Mouse (Mus musculus): ENCODE data around the gene Cldnd2. TPM values are rescaled to one million over a fixed set of nuclear protein-coding genes. Genes with fewer than 3 reads are reported as not detected.

The Cldnd2 gene
- total RNA-seq, 2 experiments from 2014 or later, result not detected

DNA sequence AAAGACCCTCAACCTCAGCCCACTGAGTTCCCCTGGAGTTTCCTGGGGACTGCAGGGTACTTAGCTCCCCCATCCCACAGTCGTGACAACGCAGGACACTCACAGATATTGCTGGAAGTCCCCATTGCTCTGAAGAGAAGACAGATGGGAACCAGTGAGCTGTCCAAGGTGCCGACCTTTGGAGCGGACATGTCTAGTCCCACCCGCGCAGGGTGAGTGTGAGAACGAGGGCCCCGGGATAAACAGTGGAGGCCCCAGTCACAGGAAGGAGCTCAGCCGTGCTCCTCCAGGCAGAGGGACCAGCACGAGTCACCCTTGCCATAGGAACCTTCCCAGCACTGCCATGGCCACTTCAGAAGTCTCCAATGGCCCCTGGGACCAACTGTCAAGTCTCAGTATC lies 42.7 kb downstream of the Cldnd2 start:
- intact Hi-C loops (cut with DNase I), result loop anchor here (10.0 kb wide), 1 partner anchor 168 kb away; the partner anchor contains the start of gene Zfp715
- DNase-seq (ENCODE audit: low spot score in 2 of 2), result no peak

GRCm38 (mm10) chr7:43488646-43489045 lies 48.1 kb downstream of the Cldnd2 start:
- DNase-seq (ENCODE audit: low spot score in 2 of 2), result peak; percentile 53 to 63
- intact Hi-C loops (cut with DNase I), result loop anchor here (5.0 to 10.0 kb wide), 2 partner anchors 74 to 174 kb away; partner anchors contain the start of genes Zfp658 and Zfp715

- DNase-seq (ENCODE audit: low spot score in 2 of 2), result peak in 1 of 2 experiments; percentile 32
- intact Hi-C loops (cut with DNase I), result loop anchor here (5.0 to 10.0 kb wide), 2 partner anchors 73 to 175 kb away; partner anchors contain the start of genes Zfp658 and Zfp715
Observed at GRCm38 (mm10) chr7:43489631-43490125, 49.1 kb downstream of the Cldnd2 start, which contains the start of gene Iglon5. Gene Iglon5, minus strand, starts transcription at chr7:43490075.

DNA sequence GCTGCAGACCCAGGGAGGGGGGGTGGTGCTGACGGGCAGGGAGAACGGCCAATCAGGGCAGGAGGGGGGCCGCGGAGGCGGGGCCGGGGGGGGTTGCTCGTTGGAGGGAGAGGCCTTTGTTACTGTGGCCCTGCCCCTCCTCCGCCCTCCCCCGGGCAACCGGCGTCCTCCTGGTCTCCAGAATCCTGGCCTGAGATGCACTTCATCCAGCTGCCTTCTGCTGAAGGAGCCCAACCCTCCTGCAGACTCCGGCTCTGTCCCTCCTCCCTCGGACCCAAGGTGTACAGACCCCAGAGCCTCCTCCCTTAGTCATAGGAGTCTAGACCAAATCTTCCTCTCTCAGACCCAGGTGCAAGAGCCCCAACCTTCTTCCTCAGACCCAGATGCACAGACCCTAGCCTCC lies 49.6 kb downstream of the Cldnd2 start:
- DNase-seq (ENCODE audit: low spot score in 2 of 2), result peak; percentile 70 to 79

GRCm38 (mm10) chr7:43490861-43491260 lies 50.3 kb downstream of the Cldnd2 start:
- no peak for DNase-seq (ENCODE audit: low spot score in 2 of 2)
- intact Hi-C loops (cut with DNase I), result no loop called here

More for the DNA sequence above, 49.6 kb downstream of the Cldnd2 start:
- intact Hi-C loops (cut with DNase I), result no loop called here

Small RNA genes within 50 kb of the gene (microRNA-seq; reads per million reads assigned to microRNA genes)
- not detected for gene Mir7051

Other genes starting within 250 kb of the Cldnd2 start
- 10 to 100 TPM; 18.5 to 23.6 TPM for gene Zfp715, start 127.5 kb upstream of the Cldnd2 start, total RNA-seq (2021)
- gene Siglecf, start 89.4 kb upstream of the Cldnd2 start, total RNA-seq (2021), result under 1 TPM; 0.36 to 0.72 TPM
- gene Siglecg, start 32.6 kb upstream of the Cldnd2 start, total RNA-seq (2021), result not detected
- not detected for gene Lim2, start 13.1 kb upstream of the Cldnd2 start, total RNA-seq (2021)
- not detected for gene Nkg7, start 3.7 kb upstream of the Cldnd2 start, total RNA-seq (2021)
- 10 to 100 TPM; 50.8 to 60.6 TPM for gene Etfb, start 3.3 kb downstream of the Cldnd2 start, total RNA-seq (2021)
- gene Gm45233, start 3.3 kb downstream of the Cldnd2 start, total RNA-seq (2021), result 1 to 10 TPM in 1 of 2 experiments, not detected in 1; 1.7 TPM
- 1 to 10 TPM; 2.2 to 2.6 TPM for gene Vsig10l, start 22.4 kb downstream of the Cldnd2 start, total RNA-seq (2021)
- 10 to 100 TPM; 27.3 to 28.1 TPM for gene Iglon5, start 49.3 kb downstream of the Cldnd2 start, total RNA-seq (2021)
- gene 4931406B18Rik, start 65.2 kb downstream of the Cldnd2 start, total RNA-seq (2021), result not detected
- gene Cd33, start 103.6 kb downstream of the Cldnd2 start, total RNA-seq (2021), result 1 to 10 TPM; 3.1 to 3.8 TPM
- gene Zfp658, start 121.5 kb downstream of the Cldnd2 start, total RNA-seq (2021), result 1 to 10 TPM; 4.0 to 4.6 TPM
- 10 to 100 TPM; 18.7 to 19.1 TPM for gene Zfp719, start 138.8 kb downstream of the Cldnd2 start, total RNA-seq (2021)
- gene Zfp819, start 166.4 kb downstream of the Cldnd2 start, total RNA-seq (2021), result under 1 TPM in 1 of 2 experiments, not detected in 1; 0.43 TPM
- not detected for gene Ceacam18, start 193.9 kb downstream of the Cldnd2 start, total RNA-seq (2021)
- gene Siglece, start 219.4 kb downstream of the Cldnd2 start, total RNA-seq (2021), result 1 to 10 TPM in 1 of 2 experiments, under 1 TPM in 1; 1.00 to 1.4 TPM
- 1 to 10 TPM; 8.3 to 8.7 TPM for gene Ctu1, start 231.2 kb downstream of the Cldnd2 start, total RNA-seq (2021)
- not detected for gene Klk14, start 249.6 kb downstream of the Cldnd2 start, total RNA-seq (2021)

All from left cerebral cortex, postnatal 36 days (tissue).